Mouse (Mus musculus) heart, adult 8-10 months (tissue): ENCODE measurements around the gene Rhobtb1. TPM values are rescaled to one million over a fixed set of nuclear protein-coding genes. Genes with fewer than 3 reads are reported as not detected.

Source experiments
- DNase-seq: peaks from one replicate; pipeline ENCODE4 v3.0.0; 2022; ENCODE audit warnings: low spot score
- total RNA-seq, 4 experiments: library from RNA; stranded (reverse); gene quantifications; 2 replicates each; pipeline ENCODE4 v1.2.4; 2022

Gene Rhobtb1
- total RNA-seq, 4 experiments from 2014 or later: 141 to 253 (median 172) TPM

- DNase-seq: no peak
These were observed 94.9 kb downstream of the Rhobtb1 start for GRCm38 (mm10) chr10:69245906-69246668.

GRCm38 (mm10) chr10:69246762-69247161 lies 95.5 kb downstream of the Rhobtb1 start:
- no peak for DNase-seq

- DNase-seq: no peak
These were observed 96.2 kb downstream of the Rhobtb1 start for GRCm38 (mm10) chr10:69247311-69248033.

- no peak for DNase-seq
These were observed 97.3 kb downstream of the Rhobtb1 start for GRCm38 (mm10) chr10:69248261-69249160.

- DNase-seq: no peak
These were observed 100.0 kb downstream of the Rhobtb1 start for GRCm38 (mm10) chr10:69251254-69251653.

- DNase-seq: no peak
These were observed 101.2 kb downstream of the Rhobtb1 start for GRCm38 (mm10) chr10:69252112-69253074.

- no peak for DNase-seq
These were observed 101.9 kb downstream of the Rhobtb1 start for GRCm38 (mm10) chr10:69253075-69253685.

GRCm38 (mm10) chr10:69253686-69254080 lies 102.4 kb downstream of the Rhobtb1 start:
- DNase-seq: no peak

GRCm38 (mm10) chr10:69254390-69254847 lies 103.2 kb downstream of the Rhobtb1 start:
- DNase-seq: peak; percentile 83

- no peak for DNase-seq
These were observed 104.4 kb downstream of the Rhobtb1 start for GRCm38 (mm10) chr10:69255594-69255993.

- DNase-seq: no peak
These were observed 106.4 kb downstream of the Rhobtb1 start for GRCm38 (mm10) chr10:69257592-69258133.

GRCm38 (mm10) chr10:69258588-69258987 lies 107.4 kb downstream of the Rhobtb1 start:
- peak; percentile 82 for DNase-seq

GRCm38 (mm10) chr10:69259161-69259560 lies 107.9 kb downstream of the Rhobtb1 start:
- DNase-seq: no peak

GRCm38 (mm10) chr10:69259929-69260328 lies 108.7 kb downstream of the Rhobtb1 start:
- DNase-seq: no peak

GRCm38 (mm10) chr10:69262918-69263822 lies 111.9 kb downstream of the Rhobtb1 start:
- DNase-seq: no peak

GRCm38 (mm10) chr10:69263906-69264305 lies 112.7 kb downstream of the Rhobtb1 start:
- no peak for DNase-seq

- DNase-seq: no peak
These were observed 114.2 kb downstream of the Rhobtb1 start for GRCm38 (mm10) chr10:69265421-69265820.

GRCm38 (mm10) chr10:69268061-69268643 lies 116.9 kb downstream of the Rhobtb1 start:
- no peak for DNase-seq
